8 mouse cellular contexts compared by ENCODE assay signal in genomic region chr14:16365362-16366173, GRCm38 (mm10). TPM values are rescaled to one million over a fixed set of nuclear protein-coding genes. Genes with fewer than 3 reads are reported as not detected.
DNase-seq lines count a peak whose midpoint lies in the region; ATAC-seq and TF ChIP-seq lines count a peak whose summit lies in the region.

No protein-coding gene starts in this region.

- TF ChIP-seq CTCF in thymus, adult 2 months (IDR thresholded peaks at IDR 0.05; ENCODE audit: borderline replicate concordance, control insufficient read depth, extremely low read depth, insufficient read depth, low read length, poor library complexity) = 0 out of 2 replicates have a peak, but pooled peaks have one; percentile 10

- DNase-seq in ES-CJ7 (ENCODE audit: low read depth, low spot score) = peak; percentile 47
- DNase-seq in cerebellum, adult 18-20 months = peak; percentile 73 to 82
- DNase-seq in heart, postnatal 4 days = peak; percentile 74
- DNase-seq in layer of hippocampus, adult 8-10 months (ENCODE audit: low spot score in 2 of 2) = peak; percentile 22 to 49
- DNase-seq in ovary, adult 18-20 months (ENCODE audit: low spot score) = peak; percentile 23
- DNase-seq in thymus, adult 2 months = peak; percentile 69

- H3K27ac ChIP-seq in forebrain, embryonic 16.5 days (ENCODE audit: low read length) = peak overlapping the region; percentile 99
- peak overlapping the region; percentile 99 for H3K27ac ChIP-seq in lung, embryonic 16.5 days (ENCODE audit: low read length)
- H3K27ac ChIP-seq in thymus, adult 2 months (ENCODE audit: control insufficient read depth, insufficient read depth, low read length) = peak overlapping the region; percentile 85

- peak; percentile 63 for ATAC-seq in forebrain, embryonic 16.5 days
- peak; percentile 53 for ATAC-seq in lung, embryonic 16.5 days (ENCODE audit: low read depth)

- H3K36me3 ChIP-seq in forebrain, embryonic 16.5 days (ENCODE audit: control insufficient read depth, insufficient read depth) = no peaks in the 10 kb centered on the region
- no peaks in the 10 kb centered on the region for H3K36me3 ChIP-seq in lung, embryonic 16.5 days (ENCODE audit: control insufficient read depth, insufficient read depth, low read length)
- no peaks in the 10 kb centered on the region for H3K36me3 ChIP-seq in thymus, adult 2 months (ENCODE audit: control insufficient read depth, insufficient read depth, low read length)

- peak overlapping the region; percentile 70 for H3K4me2 ChIP-seq in forebrain, embryonic 16.5 days (ENCODE audit: low read length)
- H3K4me2 ChIP-seq in lung, embryonic 16.5 days (ENCODE audit: low read depth, low read length) = peak overlapping the region; percentile 62

- peaks cover 24% of the 10 kb centered on the region for H3K4me1 ChIP-seq in forebrain, embryonic 16.5 days (replicated peaks; ENCODE audit: control insufficient read depth, insufficient read depth, low read length)
- H3K4me1 ChIP-seq in lung, embryonic 16.5 days (replicated peaks; ENCODE audit: control insufficient read depth, insufficient read depth, low read length) = peaks cover 14% of the 10 kb centered on the region
- peaks cover 3% of the 10 kb centered on the region; the same call in 1 of the 2 replicates for H3K4me1 ChIP-seq in thymus, adult 2 months (replicated peaks; ENCODE audit: control insufficient read depth, insufficient read depth, low read length)

- peak overlapping the region; percentile 96 for H3K4me3 ChIP-seq in forebrain, embryonic 16.5 days (replicated peaks; ENCODE audit: low read length)
- H3K4me3 ChIP-seq in lung, embryonic 16.5 days (ENCODE audit: low read length) = peak overlapping the region; percentile 96
- H3K4me3 ChIP-seq in thymus, adult 2 months (ENCODE audit: control insufficient read depth, insufficient read depth, low read length) = peak overlapping the region; percentile 88

- peak; percentile 45 for TF ChIP-seq POLR2A in thymus, adult 2 months (IDR thresholded peaks at IDR 0.05; ENCODE audit: control insufficient read depth, extremely low read depth, insufficient read depth, low read length, poor library complexity)

- no peaks in the 10 kb centered on the region for H3K27me3 ChIP-seq in forebrain, embryonic 16.5 days (replicated peaks; ENCODE audit: control insufficient read depth, insufficient read depth, low read length)
- H3K27me3 ChIP-seq in lung, embryonic 16.5 days (ENCODE audit: control insufficient read depth, insufficient read depth, low read depth, low read length) = no peaks in the 10 kb centered on the region
- no peaks in the 10 kb centered on the region for H3K27me3 ChIP-seq in thymus, adult 2 months (ENCODE audit: control insufficient read depth, insufficient read depth, low read length)

- H3K9me3 ChIP-seq in forebrain, embryonic 16.5 days (ENCODE audit: control insufficient read depth, low read length) = no peaks in the 10 kb centered on the region
- H3K9me3 ChIP-seq in lung, embryonic 16.5 days (ENCODE audit: control insufficient read depth, low read length) = no peaks in the 10 kb centered on the region

- under 1% methylated on average over 87 of the region's 87 CpGs for WGBS in forebrain, embryonic 16.5 days
- WGBS in lung, embryonic 16.5 days = under 1% methylated on average over 84 of the region's 87 CpGs
- under 1% methylated on average over 87 of the region's 87 CpGs for WGBS in thymus, adult 2 months

- H3K9ac ChIP-seq in forebrain, embryonic 16.5 days (replicated peaks; ENCODE audit: low read depth, low read length) = peak overlapping the region; percentile 99
- H3K9ac ChIP-seq in lung, embryonic 16.5 days (ENCODE audit: low read length) = peak overlapping the region; percentile 98

RNA-seq across cellular contexts. Expression of gene Top2b, which starts 0.6 kb away (rescaled TPM):
- 106 and 127 TPM in 2 replicates for polyA plus RNA-seq in forebrain, embryonic 16.5 days (2015; fragmentation: Nextera tagmentation; extraction: Ambion mirVana)
- 100 to 1,000 TPM in 1 of 2 experiments, 10 to 100 TPM in 1; 97.4 to 105 TPM for total RNA-seq in heart, postnatal 4 days (2021)
- 10 to 100 TPM; 79.9 to 96.9 (median 82.7) TPM for total RNA-seq in layer of hippocampus, adult 8-10 months (2022)
- 36.1 and 45.6 TPM in 2 replicates for polyA plus RNA-seq in lung, embryonic 16.5 days (2015; fragmentation: Nextera tagmentation; extraction: Ambion mirVana)
- polyA plus RNA-seq in thymus, adult 2 months (2012; rRNA removed) = 31.2 and 37.2 TPM in 2 replicates

Comparison
In these comparisons a context has a peak if more than half of its experiments do, and no peak if none do; other contexts are left out.
1. Peak in every context shown above with its lines: DNase-seq, ATAC-seq, H3K4me3 ChIP-seq and H3K27ac ChIP-seq.
2. DNase-seq: peak in every context shown above with its lines; median percentile 78 in cerebellum, adult 18-20 months; 74 in heart, postnatal 4 days; 69 in thymus, adult 2 months; 47 in ES-CJ7; 36 in layer of hippocampus, adult 8-10 months; 23 in ovary, adult 18-20 months.